ENCODE assay signal across 23 mouse cellular contexts in the genomic region with DNA sequence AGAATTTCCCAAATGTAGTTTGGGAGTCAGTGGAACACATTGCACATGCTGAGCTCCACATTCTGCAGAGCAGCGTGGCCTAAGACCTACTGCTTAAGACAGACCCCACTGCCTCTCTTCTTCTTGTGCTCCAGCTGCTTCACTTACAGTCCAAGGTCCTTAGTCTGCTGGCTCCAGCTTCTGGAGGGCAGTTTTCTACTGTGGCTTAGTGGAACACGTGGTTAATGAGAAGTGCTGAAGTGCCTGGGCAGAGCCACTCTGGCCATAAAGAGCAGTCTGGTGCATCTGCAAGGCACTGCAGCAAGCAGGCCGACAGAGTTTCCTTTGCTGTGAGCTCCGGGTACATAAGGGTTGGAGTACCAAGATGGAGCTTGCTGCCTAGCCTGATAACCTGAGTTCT.
DNase-seq lines count a peak whose midpoint lies in the region; ATAC-seq and TF ChIP-seq lines count a peak whose summit lies in the region.
"Had no signal": no experiment of that assay in that cellular context is flagged by ENCODE, and none has a peak within 500 bp of the region (broad histone marks: within the 10 kb centered on the region; RNA-seq: fewer than 3 reads in every experiment).

No protein-coding gene starts in this region.

- 0 out of 2 replicates have a peak overlapping the region, but pooled peaks have one; percentile 42 for H3K27ac ChIP-seq in heart, embryonic 10.5 days
- H3K27ac ChIP-seq in kidney, postnatal 0 days, result 0 out of 2 replicates have a peak overlapping the region, but pooled peaks have one; percentile 43
- no peak overlapping the region for H3K27ac ChIP-seq in forebrain, embryonic 15.5 days (replicated peaks)
- H3K27ac ChIP-seq: embryonic facial prominence, embryonic 13.5 days; hindbrain, embryonic 13.5 days; midbrain, embryonic 12.5 days; neural tube, embryonic 12.5 days had no signal

- H3K36me3 ChIP-seq in heart, embryonic 10.5 days, result no peaks in the 10 kb centered on the region
- H3K36me3 ChIP-seq in kidney, postnatal 0 days (ENCODE audit: insufficient read depth, low read length), result 0 out of 2 replicates have a peak, but pooled peaks cover 5% of the 10 kb centered on the region
- no peaks in the 10 kb centered on the region for H3K36me3 ChIP-seq in forebrain, embryonic 15.5 days

- H3K9ac ChIP-seq in kidney, postnatal 0 days (ENCODE audit: low read depth, low read length), result no peak overlapping the region
- no peak overlapping the region for H3K9ac ChIP-seq in forebrain, embryonic 15.5 days (replicated peaks)
- H3K9ac ChIP-seq: embryonic facial prominence, embryonic 13.5 days; hindbrain, embryonic 13.5 days; liver, embryonic 14.5 days; midbrain, embryonic 12.5 days; neural tube, embryonic 12.5 days had no signal

- ATAC-seq in kidney, postnatal 0 days (replicated peaks; ENCODE audit: low FRiP score, low read depth), result peak; percentile 71; the same call in 1 of the 2 replicates
- ATAC-seq in forebrain, embryonic 15.5 days (replicated peaks), result no peak
- ATAC-seq: CD4-positive, CD25-positive, alpha-beta regulatory T cell, adult 4 months; forebrain, embryonic 16.5 days; Patski had no signal

- H3K9me3 ChIP-seq in heart, embryonic 10.5 days, result no peaks in the 10 kb centered on the region
- H3K9me3 ChIP-seq in kidney, postnatal 0 days (replicated peaks; ENCODE audit: low read length), result no peaks in the 10 kb centered on the region
- no peaks in the 10 kb centered on the region for H3K9me3 ChIP-seq in forebrain, embryonic 15.5 days
- H3K9me3 ChIP-seq: embryonic facial prominence, embryonic 13.5 days; hindbrain, embryonic 13.5 days; midbrain, embryonic 12.5 days; neural tube, embryonic 12.5 days had no signal

- peaks cover 62% of the 10 kb centered on the region for H3K4me1 ChIP-seq in heart, embryonic 10.5 days
- peaks cover 29% of the 10 kb centered on the region for H3K4me1 ChIP-seq in kidney, postnatal 0 days (replicated peaks; ENCODE audit: insufficient read depth, low read length)
- no peaks in the 10 kb centered on the region for H3K4me1 ChIP-seq in forebrain, embryonic 15.5 days

- H3K4me3 ChIP-seq in heart, embryonic 10.5 days, result no peak overlapping the region
- no peak overlapping the region for H3K4me3 ChIP-seq in kidney, postnatal 0 days (replicated peaks; ENCODE audit: low read depth, low read length)
- no peak overlapping the region for H3K4me3 ChIP-seq in forebrain, embryonic 15.5 days
- H3K4me3 ChIP-seq: embryonic facial prominence, embryonic 13.5 days; hindbrain, embryonic 13.5 days; midbrain, embryonic 12.5 days; neural tube, embryonic 12.5 days had no signal

- H3K27me3 ChIP-seq in heart, embryonic 10.5 days (ENCODE audit: insufficient read depth, poor library complexity, severe bottlenecking), result no peaks in the 10 kb centered on the region
- H3K27me3 ChIP-seq in kidney, postnatal 0 days (ENCODE audit: insufficient read depth, low read length), result no peaks in the 10 kb centered on the region
- no peaks in the 10 kb centered on the region for H3K27me3 ChIP-seq in forebrain, embryonic 15.5 days
- H3K27me3 ChIP-seq: embryonic facial prominence, embryonic 13.5 days; hindbrain, embryonic 13.5 days; midbrain, embryonic 12.5 days; neural tube, embryonic 12.5 days; Patski had no signal

- WGBS in heart, embryonic 10.5 days, result 74% methylated on average over 4 of the region's 4 CpGs
- 38% methylated on average over 4 of the region's 4 CpGs for WGBS in kidney, postnatal 0 days
- WGBS in forebrain, embryonic 15.5 days, result 86% methylated on average over 4 of the region's 4 CpGs

- no peak for TF ChIP-seq CTCF in kidney, postnatal 0 days (IDR thresholded peaks at IDR 0.05; ENCODE audit: low read depth)

- no peak for DNase-seq in heart, embryonic 10.5 days (ENCODE audit: low spot score)
- no peak for DNase-seq in heart, postnatal 14 days
- peak; percentile 58 for DNase-seq in lung, postnatal 36 days
- DNase-seq in lung, postnatal 10 days, result no peak
- no peak for DNase-seq in kidney, postnatal 0 days (ENCODE audit: low spot score)
- DNase-seq in thymus, postnatal 36 days, result no peak
- DNase-seq in testis, postnatal 14 days (ENCODE audit: low spot score), result no peak
- DNase-seq: adrenal gland, adult 8-10 months; cerebellum, adult 11 months; cerebellum, postnatal 10 days; heart, postnatal 10 days; layer of hippocampus, adult 9-11 months; thymus, postnatal 4 days had no signal

- H3K4me2 ChIP-seq in kidney, postnatal 0 days (ENCODE audit: low read length), result no peak overlapping the region
- H3K4me2 ChIP-seq in forebrain, embryonic 15.5 days (replicated peaks), result no peak overlapping the region
- H3K4me2 ChIP-seq: embryonic facial prominence, embryonic 13.5 days; heart, embryonic 11.5 days; hindbrain, embryonic 13.5 days; midbrain, embryonic 12.5 days; neural tube, embryonic 12.5 days had no signal

- intact Hi-C loops in heart, postnatal 14 days (cut with DNase I), result no loop called here
